Mouse (Mus musculus) fibroblast of lung, adult 2 months (primary cell): ENCODE results near the gene Rnf20.

Experiments
- DNase-seq: peaks from one replicate; pipeline ENCODE4 v3.0.0-alpha.2; 2011; ENCODE audit warnings: low read depth

The Rnf20 gene

GRCm38 (mm10) chr4:49659421-49659820 lies 27.6 kb downstream of the Rnf20 start:
- DNase-seq: no peak

GRCm38 (mm10) chr4:49661664-49662063 lies 29.9 kb downstream of the Rnf20 start:
- DNase-seq: no peak

- no peak for DNase-seq
These were observed 30.4 kb downstream of the Rnf20 start for GRCm38 (mm10) chr4:49662231-49662630.

- DNase-seq: no peak
These were observed 33.0 kb downstream of the Rnf20 start for GRCm38 (mm10) chr4:49664850-49665249.

GRCm38 (mm10) chr4:49676071-49676470 lies 44.3 kb downstream of the Rnf20 start:
- no peak for DNase-seq

- no peak for DNase-seq
These were observed 45.0 kb downstream of the Rnf20 start for GRCm38 (mm10) chr4:49676790-49677189.

GRCm38 (mm10) chr4:49680171-49680875 lies 48.5 kb downstream of the Rnf20 start:
- DNase-seq: no peak

- no peak for DNase-seq
These were observed 50.0 kb downstream of the Rnf20 start, which contains the start of gene Ppp3r2 for GRCm38 (mm10) chr4:49681812-49682211. Gene Ppp3r2, minus strand, starts transcription at chr4:49682024.

- DNase-seq: peak; percentile 33
These were observed 56.9 kb downstream of the Rnf20 start for GRCm38 (mm10) chr4:49688594-49689288.

GRCm38 (mm10) chr4:49691405-49692194 lies 59.8 kb downstream of the Rnf20 start:
- DNase-seq: no peak
